Comparison of ENCODE assay signal across 10 mouse cellular contexts in the genomic region with DNA sequence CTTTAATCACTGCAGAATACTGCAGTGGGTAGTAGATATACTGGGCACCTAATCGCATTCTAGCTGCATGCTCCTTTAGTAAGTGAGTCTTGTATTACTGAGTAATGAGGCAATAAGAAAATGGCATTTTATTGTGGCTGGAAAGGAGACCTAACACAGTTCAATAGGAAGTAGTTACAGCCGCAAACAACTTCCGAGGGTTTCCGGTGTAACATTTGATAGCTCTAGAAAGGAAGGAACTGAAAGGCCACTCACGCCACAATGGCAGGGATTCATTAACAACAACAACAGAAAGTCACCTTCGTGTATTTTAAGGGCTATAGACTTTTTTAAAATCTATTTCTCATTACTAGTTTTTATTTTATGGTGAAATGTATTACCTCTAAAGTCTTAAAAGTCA.
DNase-seq lines count a peak whose midpoint lies in the region; ATAC-seq and TF ChIP-seq lines count a peak whose summit lies in the region.
"Had no signal": no experiment of that assay in that cellular context is flagged by ENCODE, and none has a peak within 500 bp of the region (broad histone marks: within the 10 kb centered on the region; RNA-seq: fewer than 3 reads in every experiment).

No protein-coding gene starts in this region.

- ATAC-seq in forebrain, embryonic 13.5 days, result no peak
- ATAC-seq in forebrain, embryonic 16.5 days, result no peak
- no peak for ATAC-seq in hindbrain, embryonic 13.5 days (ENCODE audit: low FRiP score)
- ATAC-seq in hindbrain, embryonic 12.5 days (ENCODE audit: low FRiP score), result no peak
- ATAC-seq in midbrain, embryonic 12.5 days (ENCODE audit: low FRiP score, low read depth), result no peak
- ATAC-seq in midbrain, embryonic 15.5 days (replicated peaks), result no peak
- no peak for ATAC-seq in limb, embryonic 14.5 days (ENCODE audit: low FRiP score, low read depth)
- ATAC-seq: intestine, postnatal 0 days had no signal

- TF ChIP-seq POLR2A in limb, embryonic 14.5 days (IDR thresholded peaks at IDR 0.05; ENCODE audit: borderline replicate concordance, extremely low read depth, insufficient read depth, insufficient read length), result no peak

- no peak for DNase-seq in limb, embryonic 14.5 days (ENCODE audit: low spot score)
- no peak for DNase-seq in frontal cortex, postnatal 25 days (ENCODE audit: low spot score in 2 of 2)
- DNase-seq: thymus, postnatal 36 days had no signal

- no peak overlapping the region for H3K4me3 ChIP-seq in forebrain, embryonic 13.5 days
- no peak overlapping the region for H3K4me3 ChIP-seq in forebrain, embryonic 16.5 days (replicated peaks; ENCODE audit: low read length)
- H3K4me3 ChIP-seq in hindbrain, embryonic 13.5 days, result no peak overlapping the region
- H3K4me3 ChIP-seq in hindbrain, embryonic 12.5 days, result no peak overlapping the region
- H3K4me3 ChIP-seq in midbrain, embryonic 12.5 days, result no peak overlapping the region
- no peak overlapping the region for H3K4me3 ChIP-seq in midbrain, embryonic 15.5 days
- H3K4me3 ChIP-seq in limb, embryonic 14.5 days (replicated peaks; ENCODE audit: low read length), result no peak overlapping the region

- H3K9me3 ChIP-seq in forebrain, embryonic 13.5 days (replicated peaks), result no peaks in the 10 kb centered on the region
- no peaks in the 10 kb centered on the region for H3K9me3 ChIP-seq in forebrain, embryonic 16.5 days (ENCODE audit: control insufficient read depth, low read length)
- H3K9me3 ChIP-seq in hindbrain, embryonic 13.5 days, result no peaks in the 10 kb centered on the region
- no peaks in the 10 kb centered on the region for H3K9me3 ChIP-seq in hindbrain, embryonic 12.5 days (replicated peaks)
- H3K9me3 ChIP-seq in midbrain, embryonic 12.5 days, result no peaks in the 10 kb centered on the region
- H3K9me3 ChIP-seq in midbrain, embryonic 15.5 days, result no peaks in the 10 kb centered on the region
- H3K9me3 ChIP-seq in limb, embryonic 14.5 days (ENCODE audit: control insufficient read depth, low read length), result no peaks in the 10 kb centered on the region

- 19% methylated on average over 6 of the region's 6 CpGs for WGBS in forebrain, embryonic 13.5 days
- 17% methylated on average over 6 of the region's 6 CpGs for WGBS in forebrain, embryonic 16.5 days
- 50% methylated on average over 6 of the region's 6 CpGs for WGBS in hindbrain, embryonic 13.5 days
- WGBS in hindbrain, embryonic 12.5 days, result 49% methylated on average over 6 of the region's 6 CpGs
- WGBS in midbrain, embryonic 12.5 days, result 37% methylated on average over 6 of the region's 6 CpGs
- 36% methylated on average over 6 of the region's 6 CpGs for WGBS in midbrain, embryonic 15.5 days
- WGBS in limb, embryonic 14.5 days, result 29% methylated on average over 6 of the region's 6 CpGs

- peaks cover 68% of the 10 kb centered on the region for H3K4me1 ChIP-seq in forebrain, embryonic 13.5 days
- H3K4me1 ChIP-seq in forebrain, embryonic 16.5 days (replicated peaks; ENCODE audit: control insufficient read depth, insufficient read depth, low read length), result peaks cover 17% of the 10 kb centered on the region
- peaks cover 58% of the 10 kb centered on the region for H3K4me1 ChIP-seq in hindbrain, embryonic 13.5 days (replicated peaks)
- peaks cover 64% of the 10 kb centered on the region for H3K4me1 ChIP-seq in hindbrain, embryonic 12.5 days
- H3K4me1 ChIP-seq in midbrain, embryonic 12.5 days, result peaks cover 77% of the 10 kb centered on the region
- H3K4me1 ChIP-seq in midbrain, embryonic 15.5 days, result peaks cover 37% of the 10 kb centered on the region
- H3K4me1 ChIP-seq in limb, embryonic 14.5 days (ENCODE audit: control insufficient read depth, insufficient read depth, low read length), result peaks cover 43% of the 10 kb centered on the region

- no peak overlapping the region for H3K27ac ChIP-seq in forebrain, embryonic 13.5 days
- H3K27ac ChIP-seq in forebrain, embryonic 16.5 days (ENCODE audit: low read length), result no peak overlapping the region
- peak overlapping the region; percentile 53 for H3K27ac ChIP-seq in hindbrain, embryonic 13.5 days
- H3K27ac ChIP-seq in hindbrain, embryonic 12.5 days, result no peak overlapping the region; the same call in 1 of the 2 replicates
- no peak overlapping the region for H3K27ac ChIP-seq in midbrain, embryonic 12.5 days (replicated peaks)
- H3K27ac ChIP-seq in midbrain, embryonic 15.5 days, result no peak overlapping the region
- no peak overlapping the region for H3K27ac ChIP-seq in limb, embryonic 14.5 days (replicated peaks; ENCODE audit: low read depth, low read length)

- H3K4me2 ChIP-seq in forebrain, embryonic 13.5 days, result peak overlapping the region; percentile 50
- H3K4me2 ChIP-seq in forebrain, embryonic 16.5 days (ENCODE audit: low read length), result no peak overlapping the region
- H3K4me2 ChIP-seq in hindbrain, embryonic 13.5 days, result peak overlapping the region; percentile 40; the same call in 1 of the 2 replicates
- no peak overlapping the region for H3K4me2 ChIP-seq in hindbrain, embryonic 12.5 days (replicated peaks)
- H3K4me2 ChIP-seq in midbrain, embryonic 12.5 days (replicated peaks), result peak overlapping the region; percentile 42; the same call in 1 of the 2 replicates
- no peak overlapping the region for H3K4me2 ChIP-seq in midbrain, embryonic 15.5 days
- H3K4me2 ChIP-seq in limb, embryonic 14.5 days (replicated peaks; ENCODE audit: low read depth, low read length, severe bottlenecking), result peak overlapping the region; percentile 21; the same call in 1 of the 2 replicates

- no peaks in the 10 kb centered on the region for H3K36me3 ChIP-seq in forebrain, embryonic 13.5 days (ENCODE audit: poor library complexity, severe bottlenecking)
- H3K36me3 ChIP-seq in forebrain, embryonic 16.5 days (ENCODE audit: control insufficient read depth, insufficient read depth), result no peaks in the 10 kb centered on the region
- H3K36me3 ChIP-seq in hindbrain, embryonic 13.5 days, result no peaks in the 10 kb centered on the region
- H3K36me3 ChIP-seq in hindbrain, embryonic 12.5 days, result no peaks in the 10 kb centered on the region
- no peaks in the 10 kb centered on the region for H3K36me3 ChIP-seq in midbrain, embryonic 12.5 days
- H3K36me3 ChIP-seq in midbrain, embryonic 15.5 days (replicated peaks), result no peaks in the 10 kb centered on the region
- no peaks in the 10 kb centered on the region; the same call in none of the 2 replicates for H3K36me3 ChIP-seq in limb, embryonic 14.5 days (ENCODE audit: control insufficient read depth, insufficient read depth, low read length)

- no peaks in the 10 kb centered on the region for H3K27me3 ChIP-seq in forebrain, embryonic 13.5 days
- H3K27me3 ChIP-seq in forebrain, embryonic 16.5 days (replicated peaks; ENCODE audit: control insufficient read depth, insufficient read depth, low read length), result no peaks in the 10 kb centered on the region
- no peaks in the 10 kb centered on the region for H3K27me3 ChIP-seq in hindbrain, embryonic 13.5 days
- H3K27me3 ChIP-seq in hindbrain, embryonic 12.5 days, result no peaks in the 10 kb centered on the region
- H3K27me3 ChIP-seq in midbrain, embryonic 12.5 days, result 0 out of 2 replicates have a peak, but pooled peaks cover 6% of the 10 kb centered on the region
- H3K27me3 ChIP-seq in midbrain, embryonic 15.5 days (replicated peaks), result no peaks in the 10 kb centered on the region
- H3K27me3 ChIP-seq in limb, embryonic 14.5 days (ENCODE audit: control insufficient read depth, insufficient read depth, low read length), result no peaks in the 10 kb centered on the region

- no peak overlapping the region for H3K9ac ChIP-seq in forebrain, embryonic 13.5 days
- no peak overlapping the region for H3K9ac ChIP-seq in forebrain, embryonic 16.5 days (replicated peaks; ENCODE audit: low read depth, low read length)
- H3K9ac ChIP-seq in hindbrain, embryonic 13.5 days, result no peak overlapping the region
- no peak overlapping the region for H3K9ac ChIP-seq in hindbrain, embryonic 12.5 days
- H3K9ac ChIP-seq in midbrain, embryonic 12.5 days (replicated peaks), result no peak overlapping the region
- no peak overlapping the region for H3K9ac ChIP-seq in midbrain, embryonic 15.5 days
- no peak overlapping the region for H3K9ac ChIP-seq in limb, embryonic 14.5 days (ENCODE audit: low read depth, low read length, severe bottlenecking)

Comparison
In these comparisons a context has a peak if more than half of its experiments do, and no peak if none do; other contexts are left out.
1. H3K4me2 ChIP-seq: peak in forebrain, embryonic 13.5 days (single experiment), hindbrain, embryonic 13.5 days (single experiment), midbrain, embryonic 12.5 days (single experiment) and limb, embryonic 14.5 days (single experiment); none in forebrain, embryonic 16.5 days (single experiment), hindbrain, embryonic 12.5 days (single experiment) and midbrain, embryonic 15.5 days (single experiment).